Mouse (Mus musculus): ENCODE data around the gene C2cd5.

C2cd5 gene

GRCm38 (mm10) chr6:143072412-143073014 is 27.4 kb downstream of the C2cd5 start:
- no peak for DNase-seq

- DNase-seq, result no peak
These were observed 29.2 kb downstream of the C2cd5 start for GRCm38 (mm10) chr6:143070736-143071135.

GRCm38 (mm10) chr6:143070019-143070418 is 29.9 kb downstream of the C2cd5 start:
- no peak for DNase-seq

DNA sequence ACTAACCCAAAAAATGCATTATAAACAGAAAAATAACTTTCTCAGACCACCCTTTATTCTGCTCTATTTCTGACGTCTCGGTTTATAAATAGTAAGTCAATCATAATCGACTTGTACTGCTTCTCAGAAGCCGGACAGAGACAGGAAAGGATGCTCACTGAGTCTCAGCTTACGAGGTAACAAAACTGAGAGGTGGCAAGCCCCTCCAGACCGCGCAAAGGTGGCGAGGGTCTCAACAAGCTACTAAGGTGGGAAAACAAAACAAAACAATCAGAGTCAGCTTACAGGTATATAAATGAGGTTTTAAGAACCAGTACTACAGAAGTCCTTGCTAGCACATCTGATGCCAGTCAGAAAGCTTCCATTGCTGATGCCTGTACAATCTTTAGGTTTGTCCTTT is 30.3 kb downstream of the C2cd5 start:
- no peak for DNase-seq

DNA sequence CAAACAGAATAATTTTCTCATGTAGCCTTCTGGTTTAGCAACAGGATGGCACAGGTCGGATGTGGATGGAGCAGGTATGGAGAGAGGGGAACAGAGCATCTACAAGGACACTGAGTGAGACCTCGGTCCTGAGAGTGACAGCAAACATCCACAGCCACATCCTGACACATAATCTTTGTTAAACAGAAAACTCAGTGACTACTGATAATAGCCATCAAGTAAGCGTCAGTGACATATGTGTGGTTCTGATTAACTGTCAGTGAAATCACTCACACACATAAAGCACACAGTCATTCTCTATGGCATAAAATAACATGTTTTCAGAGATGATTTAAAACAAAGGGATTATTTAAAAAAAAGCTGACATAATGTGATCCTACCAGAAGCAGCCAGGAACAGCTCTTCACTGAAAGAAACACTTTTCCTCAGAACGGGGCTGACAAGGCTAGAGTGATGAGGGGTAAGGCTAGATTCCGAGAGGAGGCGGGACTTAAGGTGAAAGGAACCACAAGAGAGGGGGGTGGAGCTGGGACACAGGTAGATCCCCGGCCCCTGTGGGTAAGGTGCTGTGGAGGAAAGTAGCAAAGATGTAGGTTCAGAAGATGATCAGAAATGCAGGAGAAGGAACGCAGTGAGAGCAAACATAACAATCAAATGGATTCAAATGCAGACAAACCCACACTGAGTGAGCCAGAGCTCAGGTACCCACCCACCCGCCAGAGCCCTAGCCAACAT is 31.6 kb downstream of the C2cd5 start:
- no peak for DNase-seq

GRCm38 (mm10) chr6:143067654-143068053 is 32.3 kb downstream of the C2cd5 start:
- DNase-seq, result no peak

- DNase-seq, result no peak
These were observed 33.1 kb downstream of the C2cd5 start for GRCm38 (mm10) chr6:143066859-143067258.

DNA sequence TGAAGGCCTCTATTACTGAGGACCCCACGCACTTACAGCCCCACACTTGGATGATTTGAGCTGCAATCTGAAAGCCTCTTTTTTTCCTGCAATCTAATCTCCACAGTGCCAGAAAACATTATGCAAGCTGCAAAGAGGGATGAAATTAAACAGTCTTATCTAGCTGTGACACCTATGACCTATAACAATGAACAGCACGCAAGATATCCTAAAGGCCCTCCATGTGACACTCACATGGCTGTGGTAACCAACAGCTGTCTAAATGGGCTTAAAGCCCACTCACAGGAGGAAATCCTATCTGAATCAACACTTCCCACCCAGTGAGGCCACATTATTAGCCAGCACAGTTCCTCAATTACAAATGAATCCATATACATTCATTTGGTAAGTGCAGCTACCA is 35.9 kb downstream of the C2cd5 start:
- DNase-seq, result no peak

GRCm38 (mm10) chr6:143057601-143058000 is 42.3 kb downstream of the C2cd5 start:
- DNase-seq, result no peak

DNA sequence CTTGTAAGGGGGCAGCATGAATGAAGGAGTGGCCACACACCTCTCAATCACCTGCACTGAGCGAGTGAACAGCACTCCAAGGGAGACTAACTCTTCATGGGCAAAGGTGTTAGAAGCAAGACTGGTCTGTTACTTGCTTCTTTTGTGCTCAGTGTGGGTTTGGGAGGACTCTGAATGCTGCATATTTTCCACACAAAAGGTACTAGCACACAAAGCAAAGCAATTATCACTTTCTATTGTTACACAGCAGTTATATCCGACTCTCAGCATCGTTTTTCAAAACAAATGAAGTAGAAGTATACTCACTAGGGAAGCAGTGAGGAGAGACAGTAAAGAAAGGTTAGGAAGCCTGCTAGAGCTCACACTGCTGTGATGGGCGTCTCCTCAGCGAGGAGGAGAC is 48.4 kb downstream of the C2cd5 start:
- no peak for DNase-seq

DNA sequence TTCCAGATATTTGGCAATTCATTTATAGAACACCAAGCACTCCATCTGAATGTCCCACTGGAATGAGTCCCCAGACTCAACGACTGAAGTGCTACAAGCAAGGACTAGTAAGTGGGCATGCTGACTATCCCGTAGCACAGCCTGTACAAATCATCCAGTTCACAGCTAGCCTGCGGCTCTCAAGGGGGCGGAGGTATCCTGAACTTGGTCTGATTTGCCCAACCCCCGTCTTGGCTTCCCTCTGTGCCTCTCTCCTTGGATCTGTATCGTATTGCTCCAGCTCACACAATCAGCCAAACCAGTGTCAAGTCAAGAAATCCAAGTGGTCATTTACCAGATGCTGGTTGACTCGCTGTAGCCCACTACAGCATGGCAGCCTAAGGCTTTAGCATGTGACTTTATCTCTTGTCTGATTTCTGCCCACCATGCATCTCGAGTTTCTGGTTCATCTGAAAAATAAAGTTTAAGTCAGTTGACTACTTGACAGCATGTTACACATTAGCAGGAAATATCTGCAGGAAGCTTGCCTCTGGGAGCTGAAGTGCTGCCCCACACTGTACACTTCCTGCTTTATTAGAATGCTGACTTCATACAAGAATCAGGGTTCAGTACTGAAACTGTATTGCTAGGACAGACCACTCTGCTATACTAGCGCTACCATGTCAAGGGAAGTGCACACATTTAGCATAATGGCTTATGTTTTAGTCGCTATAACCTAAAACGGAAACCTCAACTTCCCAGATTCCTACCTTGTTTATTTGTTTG is 50.0 kb downstream of the C2cd5 start:
- peak; percentile 8 for DNase-seq

DNA sequence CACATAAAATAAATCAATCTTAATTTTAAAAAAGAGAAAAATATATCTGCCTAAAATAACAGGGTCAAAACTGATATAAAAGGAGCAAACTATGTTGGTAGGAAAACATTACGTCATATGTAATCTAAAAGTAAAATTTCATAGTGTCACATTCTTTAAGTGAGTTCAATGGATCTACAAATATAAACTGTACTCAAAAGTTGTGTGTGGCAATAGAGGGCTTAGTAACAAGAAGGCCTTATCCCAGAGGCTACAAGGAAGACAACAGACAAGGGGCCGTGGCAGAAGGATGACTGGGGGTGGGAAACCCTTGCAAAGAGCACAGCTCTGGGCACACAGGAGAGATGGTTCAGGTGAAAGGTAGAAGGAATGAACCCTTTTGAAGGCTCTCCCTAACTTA is 50.8 kb downstream of the C2cd5 start:
- DNase-seq, result no peak

- peak; percentile 4 for DNase-seq
These were observed 52.2 kb downstream of the C2cd5 start for GRCm38 (mm10) chr6:143047538-143048258.

GRCm38 (mm10) chr6:143041578-143041977 is 58.4 kb downstream of the C2cd5 start:
- DNase-seq, result no peak

DNA sequence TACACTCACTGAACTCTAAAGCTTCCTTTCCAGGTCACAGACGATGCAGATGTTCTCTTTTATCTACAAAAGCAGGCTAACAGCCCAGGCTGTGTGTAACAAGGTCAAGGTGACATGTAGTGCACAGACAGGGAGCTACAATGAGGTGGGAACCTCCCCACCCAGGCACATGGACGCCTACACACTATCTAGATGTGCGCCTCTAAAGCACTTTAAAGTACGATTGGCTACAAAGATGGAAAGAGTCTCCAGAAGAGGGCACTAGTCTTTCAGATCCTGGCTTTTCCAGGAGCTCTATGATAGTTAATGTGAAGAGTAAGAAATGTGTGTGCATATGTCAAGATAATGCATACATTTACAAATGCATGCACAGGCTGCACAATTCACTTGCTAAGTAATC is 64.7 kb downstream of the C2cd5 start:
- peak; percentile 17 for DNase-seq

DNA sequence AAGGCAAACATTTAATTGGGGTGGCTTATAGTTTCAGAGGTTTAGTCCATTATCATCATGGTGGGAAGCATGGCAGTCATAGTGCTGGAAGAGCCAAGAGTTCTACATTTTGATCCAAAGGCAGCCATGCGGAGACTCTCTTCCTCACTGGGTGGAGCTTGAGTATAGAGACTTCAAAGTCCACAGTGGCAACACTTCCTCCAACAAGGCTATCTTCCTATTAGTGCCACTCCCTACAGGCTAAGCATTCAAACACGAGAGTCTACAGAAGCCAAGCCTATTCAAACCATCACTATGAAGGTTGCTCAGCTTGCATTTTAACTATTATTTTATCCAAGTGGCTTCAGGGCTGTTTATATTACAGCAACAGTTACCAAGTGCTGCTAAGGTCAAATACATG is 65.4 kb downstream of the C2cd5 start:
- DNase-seq, result no peak

- DNase-seq, result no peak
These were observed 69.4 kb downstream of the C2cd5 start for GRCm38 (mm10) chr6:143030521-143030920.

DNA sequence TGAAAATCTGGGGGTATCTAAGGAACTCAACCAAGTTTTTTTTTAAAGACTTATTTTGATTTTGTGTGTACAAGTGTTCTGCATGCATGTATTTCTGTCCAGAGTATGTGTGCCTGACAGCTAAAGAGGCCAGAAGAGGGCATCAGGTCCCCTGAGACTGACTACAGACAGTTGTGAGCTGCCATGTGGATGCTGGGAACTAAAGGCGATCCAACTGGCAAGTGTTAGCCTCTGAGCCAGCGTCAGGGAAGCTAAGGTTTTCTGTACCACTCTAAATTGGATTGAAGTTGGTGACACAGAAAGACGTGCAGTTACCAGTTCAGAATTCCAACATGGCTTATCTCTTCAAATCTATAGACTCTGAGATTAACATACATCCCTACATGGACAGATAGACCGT is 72.0 kb downstream of the C2cd5 start:
- DNase-seq, result no peak

DNA sequence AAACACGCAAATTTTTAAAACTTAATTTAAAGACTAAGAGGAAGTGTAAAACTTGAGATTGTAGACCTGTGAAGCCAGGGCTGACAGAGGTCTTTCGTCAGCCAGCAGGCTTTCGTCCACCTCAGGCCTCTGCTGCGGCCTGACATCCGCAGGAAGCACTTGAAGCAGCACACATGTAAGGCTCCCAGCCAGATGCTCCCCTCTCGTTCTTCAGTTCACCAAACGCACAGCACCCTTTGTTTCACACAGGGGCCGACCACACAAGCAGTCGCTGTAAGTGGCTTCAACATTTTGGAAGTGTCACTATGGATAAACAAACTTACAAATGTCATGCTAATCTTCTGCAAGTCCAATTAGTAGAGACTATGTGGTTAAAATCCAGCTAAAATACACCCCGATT is 72.5 kb downstream of the C2cd5 start:
- DNase-seq, result no peak

DNA sequence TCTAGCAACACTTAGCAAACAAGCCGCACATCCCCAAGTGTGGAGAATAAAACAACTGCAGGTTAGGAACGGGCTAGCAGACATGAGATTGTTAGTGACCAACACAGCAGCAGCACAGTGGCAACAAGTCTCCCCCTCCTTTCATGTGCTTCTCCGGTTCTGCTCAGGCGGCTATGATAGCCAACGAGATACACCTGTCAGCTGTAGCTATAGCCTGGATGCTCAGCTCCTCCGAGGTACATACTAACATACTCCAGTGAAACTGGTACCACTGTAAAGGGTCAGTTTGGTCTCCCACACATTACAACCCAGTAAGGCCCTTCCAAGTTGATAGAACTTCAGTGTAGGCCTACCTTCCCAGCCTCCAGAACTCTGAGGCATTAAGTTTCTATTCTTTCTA is 76.2 kb downstream of the C2cd5 start:
- no peak for DNase-seq

DNA sequence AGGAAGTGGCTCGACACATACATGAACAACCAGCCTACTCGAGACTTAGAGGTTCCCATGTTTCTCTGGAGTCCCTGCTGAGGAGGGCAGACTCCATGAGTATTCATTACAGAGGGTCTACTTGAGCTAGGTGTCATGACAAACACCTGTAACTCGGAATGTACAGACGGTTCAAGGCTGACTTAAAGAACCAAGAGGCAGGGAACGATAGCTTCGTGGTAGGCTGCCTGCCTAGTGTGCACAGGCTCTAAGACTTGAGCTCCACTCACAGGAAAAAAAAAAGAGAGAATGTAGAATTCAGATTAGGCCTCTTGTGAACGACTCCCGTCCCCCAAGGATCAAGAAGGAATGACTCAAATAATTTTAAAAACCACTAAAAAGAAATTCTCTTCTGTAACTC is 78.2 kb downstream of the C2cd5 start:
- DNase-seq, result no peak

DNA sequence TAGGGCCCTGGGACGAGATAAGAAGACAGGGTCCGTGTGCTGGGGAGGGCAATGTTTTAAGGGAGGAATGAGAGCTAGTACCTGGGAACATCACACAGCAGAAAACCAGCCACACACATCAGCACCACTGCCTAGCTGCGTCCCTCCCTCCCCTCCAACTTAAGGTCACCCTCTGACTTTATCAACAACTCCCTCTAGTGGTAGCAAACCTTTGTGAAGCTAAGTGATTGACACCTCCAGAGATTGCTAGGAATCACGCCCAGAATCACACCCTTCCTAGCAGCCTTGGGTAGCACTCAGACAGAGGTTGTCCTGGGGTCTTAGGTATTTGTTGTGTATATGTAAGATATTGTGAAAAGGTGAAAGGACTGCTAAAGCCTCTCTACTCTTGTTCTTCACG is 79.3 kb downstream of the C2cd5 start:
- peak; percentile 53 for DNase-seq

DNA sequence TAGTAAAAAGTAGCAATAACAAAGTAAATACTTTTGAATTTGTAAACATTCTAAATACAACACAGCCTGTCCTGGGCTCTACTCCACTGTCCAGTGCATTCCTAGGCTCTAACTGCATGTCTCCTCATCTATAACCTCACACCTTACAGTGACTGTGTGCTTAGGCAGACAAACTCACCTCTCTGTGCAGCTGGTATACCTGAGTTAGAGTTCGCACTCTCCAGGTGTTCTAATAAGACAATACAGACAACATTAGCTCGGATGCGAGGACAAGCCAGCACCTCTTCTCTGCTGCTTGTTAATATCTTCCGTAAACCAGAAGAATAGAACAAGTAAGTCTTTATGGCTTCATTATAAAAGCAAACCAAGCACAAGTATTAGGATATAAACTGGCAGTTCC is 79.8 kb downstream of the C2cd5 start:
- DNase-seq, result no peak
